Mouse (Mus musculus) layer of hippocampus, adult 11-12 months (tissue): ENCODE measurements around the gene Kng1.

Experiments used
- DNase-seq: peaks from one replicate; pipeline ENCODE4 v3.0.0; 2022; ENCODE audit warnings: low spot score

Kng1 gene

DNA sequence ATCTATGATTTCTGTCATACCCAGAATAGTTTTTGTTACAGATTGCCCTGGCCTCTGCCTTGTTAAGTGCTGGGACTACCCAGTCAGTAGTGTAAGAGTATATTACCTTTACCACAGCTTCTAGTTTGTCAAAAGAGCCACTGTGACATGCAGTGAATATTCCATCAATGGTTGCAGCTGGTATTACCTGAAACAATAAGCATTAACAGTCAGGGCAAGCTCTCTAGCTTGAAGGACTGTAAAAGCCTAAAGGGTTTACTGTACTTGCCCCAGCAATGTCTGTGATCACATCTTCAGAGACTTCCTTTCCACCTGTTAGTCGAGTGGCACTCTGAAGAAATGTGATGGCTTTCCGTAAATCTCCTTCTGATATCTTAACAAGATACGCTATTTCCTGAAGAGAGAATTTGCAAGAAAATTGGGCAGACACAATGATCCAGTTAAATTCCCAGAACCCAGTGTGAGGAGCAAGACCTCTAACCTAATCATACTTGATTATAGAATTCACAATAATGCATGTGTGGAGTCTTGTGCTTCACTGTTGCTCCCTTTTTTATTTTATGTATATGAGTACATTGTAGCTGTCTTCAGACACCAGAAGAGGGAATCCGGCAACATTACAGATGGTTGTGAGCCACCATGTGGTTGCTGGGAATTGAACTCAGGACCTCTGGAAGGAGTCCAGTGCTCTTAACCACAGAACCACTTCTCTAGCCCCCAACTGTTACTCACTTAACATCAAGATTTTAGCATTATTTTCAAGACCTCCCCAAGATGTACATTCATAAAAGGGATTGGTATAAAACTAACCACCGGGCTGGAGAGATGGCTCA is 56.9 kb downstream of the Kng1 start:
- no peak for DNase-seq

DNA sequence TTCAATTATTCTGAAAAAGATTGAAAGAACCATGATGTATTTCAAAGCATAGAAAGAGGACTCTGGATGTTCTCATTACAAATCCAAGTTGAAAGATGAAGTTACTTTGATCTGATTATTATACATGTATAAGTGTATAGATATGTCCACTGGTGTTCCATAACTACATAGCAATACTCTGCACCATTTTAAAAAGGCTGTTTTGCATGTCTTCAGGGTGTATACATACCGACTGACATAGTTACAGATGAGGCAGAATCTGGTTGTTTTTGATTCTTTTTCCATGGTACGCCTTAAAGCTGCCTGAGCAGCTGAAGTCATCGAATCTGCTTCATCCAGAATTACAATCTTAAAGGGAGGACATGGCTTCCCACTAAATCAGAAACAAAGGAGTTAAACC is 57.8 kb downstream of the Kng1 start:
- DNase-seq = no peak

DNA sequence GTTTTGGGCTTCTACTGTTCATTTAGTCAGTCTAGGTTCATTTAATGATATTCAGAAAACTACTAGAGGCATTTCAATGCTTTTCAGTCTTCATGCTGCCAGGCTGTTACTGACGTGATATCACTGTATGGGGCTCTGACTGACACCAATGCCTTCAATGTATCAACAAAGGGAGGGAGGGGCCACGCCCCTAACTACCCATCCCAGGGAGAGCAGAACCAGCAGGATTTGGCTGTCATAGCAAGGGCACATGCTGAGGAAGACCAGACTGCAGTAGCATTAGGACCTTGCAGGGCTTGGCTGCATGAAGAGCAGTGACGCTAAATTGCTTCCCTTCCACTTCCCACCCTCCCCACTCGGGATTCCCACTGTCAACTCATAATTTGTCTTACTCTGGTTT is 59.5 kb downstream of the Kng1 start:
- DNase-seq = no peak

GRCm38 (mm10) chr16:23122446-23122845 is 64.8 kb downstream of the Kng1 start:
- no peak for DNase-seq

- no peak for DNase-seq
These were observed 65.4 kb downstream of the Kng1 start for GRCm38 (mm10) chr16:23123104-23123503.

- DNase-seq = no peak
These were observed 66.7 kb downstream of the Kng1 start for GRCm38 (mm10) chr16:23124398-23124797.

GRCm38 (mm10) chr16:23127311-23127672 is 69.6 kb downstream of the Kng1 start:
- DNase-seq = no peak

DNA sequence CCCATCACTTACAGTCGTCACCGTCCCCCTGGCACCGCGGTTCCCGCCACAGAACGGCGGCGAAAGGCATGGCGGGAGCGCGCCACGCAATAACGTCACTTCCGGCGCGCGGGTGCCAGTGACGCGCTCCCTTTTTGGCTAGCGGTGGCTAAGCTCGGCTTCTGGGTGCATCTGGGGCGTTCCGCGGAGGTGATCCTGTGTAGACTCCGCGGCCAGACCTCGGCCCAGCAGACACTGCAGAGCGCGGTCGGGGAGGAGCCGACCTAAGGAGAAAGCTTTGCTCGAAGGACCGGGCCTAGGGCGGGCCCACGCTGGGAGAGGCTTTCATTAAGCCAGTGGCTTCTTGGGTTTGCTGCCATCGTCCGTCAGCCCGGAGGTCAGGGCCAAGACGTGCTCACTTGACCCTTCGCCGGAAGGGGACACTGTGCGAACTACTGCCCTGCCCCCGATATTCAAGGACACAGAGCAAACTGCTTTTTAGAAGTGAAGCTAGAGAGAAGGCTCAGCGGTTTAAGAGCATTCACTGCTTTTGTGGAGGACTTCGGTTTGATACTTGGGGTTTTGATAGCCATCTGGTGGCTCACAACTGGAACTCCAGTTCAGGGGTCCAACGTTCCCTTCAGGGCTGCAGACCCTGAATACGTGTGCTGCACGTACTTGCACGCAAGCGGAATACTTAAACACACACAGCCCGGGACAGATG is 70.2 kb downstream of the Kng1 start, which contains the start of gene Rfc4:
Gene Rfc4, minus strand, starts transcription at position 65 of the 703 bp plus-strand sequence.
- peak; percentile 91 for DNase-seq

GRCm38 (mm10) chr16:23130303-23130702 is 72.6 kb downstream of the Kng1 start:
- no peak for DNase-seq
